Mouse (Mus musculus) brain, embryonic 14.5 days (tissue): ENCODE results near the gene Entpd5.

Experiments used
- CTCF ChIP-seq: fragments of 200-500 bp; IDR thresholded peaks from 2 replicates; pipeline ENCODE4 v1.5.1; 2012; ENCODE audit warnings: inconsistent platforms, mild to moderate bottlenecking, moderate library complexity, borderline replicate concordance; ENCODE audit not compliant: insufficient read depth, insufficient read length; ENCODE audit errors: extremely low read depth
- POLR2A ChIP-seq: fragments of 200-500 bp; IDR thresholded peaks from 2 replicates; pipeline ENCODE4 v1.6.1; 2012; ENCODE audit warnings: mild to moderate bottlenecking, inconsistent platforms, borderline replicate concordance; ENCODE audit not compliant: poor library complexity, insufficient read depth, insufficient read length, severe bottlenecking; ENCODE audit errors: extremely low read depth

GRCm38 (mm10) chr12:84398629-84399028 is 10.2 kb downstream of the Entpd5 start:
- TF ChIP-seq CTCF, result no peak
- TF ChIP-seq POLR2A, result no peak
